Mouse (Mus musculus) right cerebral cortex, adult 18-20 months (tissue): ENCODE data around the gene Fam8a1.

Source experiments
- DNase-seq: peaks from one replicate; pipeline ENCODE4 v3.0.0; 2022; ENCODE audit warnings: mixed read lengths

The Fam8a1 gene

DNA sequence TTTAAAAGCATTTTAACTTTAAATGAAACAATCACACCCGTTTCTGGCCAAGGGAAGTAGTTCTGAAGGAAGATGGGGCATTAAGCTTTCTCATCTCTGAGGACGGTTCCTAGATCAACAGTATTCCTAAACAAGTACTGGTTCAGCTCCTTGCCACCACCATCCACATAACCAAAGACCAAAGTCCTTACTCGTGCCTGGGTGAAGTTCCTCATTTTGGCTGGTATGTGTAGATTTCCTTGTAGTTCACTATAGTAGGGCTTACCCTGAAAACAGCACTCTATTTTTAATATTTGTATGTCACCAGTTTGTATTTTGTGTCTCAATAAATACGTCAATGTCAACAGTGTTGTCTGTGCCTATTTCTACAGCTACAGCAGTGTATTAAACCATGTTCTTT lies 8.4 kb downstream of the Fam8a1 start:
- no peak for DNase-seq

DNA sequence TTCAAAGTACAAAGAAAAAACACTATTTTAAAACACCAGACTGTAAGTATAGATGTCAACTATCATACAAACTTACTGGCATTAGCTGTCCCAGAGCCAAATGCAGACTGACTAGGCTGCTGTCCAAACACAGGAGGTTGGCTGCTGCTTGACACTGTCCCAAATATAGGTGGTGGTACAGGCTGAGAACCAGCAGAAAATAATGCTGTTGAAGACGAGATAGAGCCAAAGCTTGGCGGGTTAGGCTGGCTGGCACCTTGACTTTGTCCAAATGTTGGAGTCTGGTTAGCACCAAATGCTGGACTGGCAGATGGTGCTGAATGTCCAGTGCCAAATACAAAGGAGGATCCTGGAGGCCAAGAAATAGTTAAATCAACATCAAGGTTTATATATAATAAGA lies 13.6 kb downstream of the Fam8a1 start:
- no peak for DNase-seq

DNA sequence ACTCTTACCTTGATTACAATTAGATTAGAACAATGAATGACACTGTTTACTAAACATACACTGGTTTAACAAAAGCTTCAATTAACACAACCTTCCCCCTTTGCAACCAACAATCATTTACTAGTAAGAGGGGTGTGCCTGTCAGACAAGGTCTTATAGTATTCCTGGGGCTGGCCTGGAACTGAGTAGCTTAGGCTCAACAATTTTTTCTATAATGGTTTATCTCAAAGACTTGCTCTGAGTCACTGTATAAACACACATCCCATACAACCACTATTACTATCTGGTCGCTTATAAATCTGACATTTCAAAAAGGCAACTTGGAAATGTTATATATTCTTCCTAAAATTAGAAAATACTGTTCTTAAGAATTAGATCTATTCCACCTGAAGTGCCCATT lies 14.0 kb downstream of the Fam8a1 start:
- DNase-seq, result no peak

DNA sequence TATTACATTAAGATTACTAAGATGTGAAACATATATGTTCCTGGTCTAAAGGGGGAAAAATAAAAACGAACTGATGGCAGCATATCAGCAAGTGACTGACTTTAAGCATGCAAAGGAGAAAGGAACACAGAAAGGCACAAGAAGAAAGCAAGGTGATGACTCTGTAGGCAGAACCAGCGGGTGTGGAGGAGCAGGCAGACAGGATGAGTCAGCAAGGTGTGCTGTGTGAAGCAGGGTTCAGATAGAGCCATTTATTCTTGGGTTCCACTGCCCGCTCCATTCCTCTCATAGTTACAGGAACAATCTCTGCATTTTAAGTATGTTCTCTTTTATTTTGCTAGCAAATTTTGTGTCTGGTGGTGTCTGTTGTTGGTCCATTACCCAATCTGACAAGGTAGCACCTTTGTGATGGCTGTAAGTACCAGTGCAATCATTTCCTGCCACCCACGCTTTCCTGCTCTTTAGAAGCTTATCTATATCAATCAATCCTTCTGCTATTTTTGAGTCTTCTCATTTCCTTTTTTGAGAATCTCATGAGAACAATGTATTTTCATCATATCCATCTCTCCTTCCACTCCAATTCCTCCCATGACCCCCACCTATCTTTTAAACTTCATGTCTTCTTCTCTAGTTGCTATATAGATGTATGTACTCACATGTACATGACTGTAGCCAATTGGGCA lies 21.4 kb downstream of the Fam8a1 start:
- DNase-seq, result no peak

DNA sequence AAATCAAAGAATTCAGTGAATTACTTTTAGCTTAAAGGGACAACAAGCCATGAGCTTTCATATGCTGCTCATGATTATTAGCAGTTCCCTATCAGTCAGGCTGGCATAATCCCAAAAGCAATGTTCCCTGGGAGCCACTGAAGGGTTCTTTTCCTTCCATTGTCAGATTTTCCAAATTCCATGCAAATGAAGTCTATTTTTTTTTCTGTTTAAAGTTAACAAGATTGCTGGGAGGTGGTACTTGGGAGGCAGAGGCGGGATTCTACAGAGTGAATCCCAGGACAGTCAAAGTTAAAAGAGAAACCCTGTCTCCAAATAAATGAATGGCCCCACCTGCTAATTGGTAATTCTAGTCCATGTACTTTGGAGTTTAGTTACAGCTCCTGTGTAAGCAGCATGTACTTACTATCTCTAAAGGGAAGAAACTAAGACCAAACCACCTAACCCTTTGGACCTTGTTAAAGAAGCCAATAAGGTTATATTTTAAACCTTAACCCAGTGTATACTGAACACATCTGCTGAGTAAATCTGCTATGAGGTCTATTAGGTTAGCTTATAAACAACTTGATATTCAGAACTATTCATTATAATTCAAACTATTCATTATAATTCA lies 26.1 kb downstream of the Fam8a1 start:
- DNase-seq, result no peak

DNA sequence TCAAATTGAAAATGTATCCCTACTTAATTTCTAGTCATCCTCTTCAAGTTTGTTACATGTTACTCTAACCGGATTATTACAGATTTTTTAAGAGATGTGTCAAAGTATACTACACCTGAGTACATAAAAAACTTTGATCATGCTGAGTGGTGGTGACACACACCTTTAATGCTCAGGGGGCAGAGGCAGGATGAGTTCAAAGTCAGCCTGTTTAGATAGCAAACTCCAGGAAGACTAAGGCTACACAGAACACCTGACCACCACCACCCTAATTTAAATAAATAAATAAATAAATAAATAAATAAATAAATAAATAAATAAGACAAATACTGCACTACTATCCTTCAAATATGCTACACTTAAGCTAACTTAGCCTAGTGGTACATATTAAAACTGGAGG lies 26.6 kb downstream of the Fam8a1 start:
- no peak for DNase-seq

DNA sequence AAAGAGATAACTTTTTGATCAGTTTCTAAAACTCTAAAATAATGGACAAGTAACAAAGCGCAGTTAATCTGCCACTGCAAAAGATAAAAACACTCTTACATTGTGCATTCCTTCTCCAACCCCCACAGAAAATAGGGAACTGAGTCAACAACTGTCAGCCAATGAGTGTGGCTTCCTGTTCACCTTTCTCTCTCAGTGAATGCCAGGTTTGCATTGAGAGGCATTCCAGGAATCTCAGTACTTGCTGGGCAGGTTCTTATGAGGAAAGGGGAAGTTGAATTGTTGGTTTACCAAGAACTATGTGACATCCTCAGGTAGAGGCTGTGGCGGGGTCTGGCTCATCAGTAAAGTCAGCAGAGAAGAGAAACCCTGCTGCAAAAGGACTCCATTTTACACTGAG lies 27.5 kb downstream of the Fam8a1 start:
- no peak for DNase-seq

DNA sequence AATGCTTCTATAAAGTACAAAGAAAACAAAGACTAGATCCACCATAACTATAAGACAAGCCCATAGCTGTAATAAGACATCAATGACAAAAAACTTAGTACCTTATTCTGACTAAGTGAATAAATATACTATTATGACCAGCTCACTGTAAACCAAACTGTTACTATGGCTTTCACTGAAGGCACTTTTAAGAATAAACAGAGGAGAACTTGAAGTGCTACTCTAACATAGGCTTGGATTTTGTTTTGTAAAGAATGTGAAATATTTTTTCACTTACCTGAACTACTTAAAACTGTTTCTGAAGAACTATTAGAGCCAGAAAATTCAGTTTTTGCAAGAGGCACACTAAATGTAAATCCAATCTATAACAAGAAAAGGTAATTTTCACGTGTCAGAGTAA lies 30.1 kb downstream of the Fam8a1 start:
- no peak for DNase-seq

DNA sequence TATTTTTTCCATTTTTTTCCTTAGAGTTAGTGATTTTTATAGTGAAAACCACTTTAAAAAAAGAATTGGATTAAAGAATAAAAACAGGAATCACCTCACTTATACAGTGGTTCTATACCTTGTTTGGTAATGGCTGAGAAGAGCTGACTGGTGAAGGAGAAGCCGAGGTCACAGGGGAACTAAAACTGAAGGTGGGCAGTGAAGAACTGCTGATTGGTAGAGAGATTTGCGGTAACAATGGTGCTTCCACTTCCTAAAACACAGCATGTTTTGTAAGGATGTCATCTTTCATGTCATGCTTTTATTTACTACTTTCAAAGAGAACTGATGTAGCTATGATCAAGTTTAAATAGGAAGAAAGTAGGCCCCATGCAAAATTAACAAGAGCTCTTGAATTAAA lies 32.2 kb downstream of the Fam8a1 start:
- DNase-seq, result no peak

DNA sequence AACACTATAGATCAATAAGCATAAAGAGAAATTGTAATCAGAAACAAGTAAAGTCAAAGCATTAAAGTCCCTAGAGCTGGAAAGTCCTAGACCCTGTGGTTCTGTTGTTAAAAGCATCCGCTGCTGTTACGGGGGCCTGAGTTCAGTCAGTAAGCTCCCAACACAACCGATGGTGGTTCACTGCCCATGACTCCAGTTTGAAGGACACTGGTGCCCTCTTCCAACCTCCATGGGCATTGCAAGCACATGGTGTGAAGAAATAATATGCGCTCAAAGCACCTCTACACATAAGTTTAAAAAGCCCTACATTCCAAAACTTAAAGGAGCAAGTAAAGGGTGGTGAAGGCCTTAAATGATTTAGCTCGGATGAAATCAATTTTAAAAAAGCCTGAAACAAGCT lies 33.8 kb downstream of the Fam8a1 start:
- DNase-seq, result no peak

DNA sequence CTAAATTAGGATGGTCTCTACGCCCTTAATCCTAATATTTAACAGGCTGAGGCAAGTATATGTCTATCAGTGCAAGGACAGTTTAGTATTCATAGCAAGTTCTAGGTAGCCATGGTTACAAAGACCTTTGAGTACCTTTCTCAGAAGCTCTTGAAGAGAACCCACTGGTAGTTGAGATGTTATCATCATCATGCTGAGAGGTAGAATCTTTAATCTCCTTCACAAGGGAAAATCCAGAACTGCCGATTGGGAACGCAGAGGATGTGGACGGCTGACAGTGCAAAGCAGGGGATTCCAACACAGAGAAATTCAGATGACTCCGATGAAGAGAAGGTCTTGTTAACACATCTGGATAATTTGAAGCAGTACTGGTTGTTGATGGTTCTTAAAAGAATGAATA lies 44.2 kb downstream of the Fam8a1 start:
- DNase-seq, result no peak

DNA sequence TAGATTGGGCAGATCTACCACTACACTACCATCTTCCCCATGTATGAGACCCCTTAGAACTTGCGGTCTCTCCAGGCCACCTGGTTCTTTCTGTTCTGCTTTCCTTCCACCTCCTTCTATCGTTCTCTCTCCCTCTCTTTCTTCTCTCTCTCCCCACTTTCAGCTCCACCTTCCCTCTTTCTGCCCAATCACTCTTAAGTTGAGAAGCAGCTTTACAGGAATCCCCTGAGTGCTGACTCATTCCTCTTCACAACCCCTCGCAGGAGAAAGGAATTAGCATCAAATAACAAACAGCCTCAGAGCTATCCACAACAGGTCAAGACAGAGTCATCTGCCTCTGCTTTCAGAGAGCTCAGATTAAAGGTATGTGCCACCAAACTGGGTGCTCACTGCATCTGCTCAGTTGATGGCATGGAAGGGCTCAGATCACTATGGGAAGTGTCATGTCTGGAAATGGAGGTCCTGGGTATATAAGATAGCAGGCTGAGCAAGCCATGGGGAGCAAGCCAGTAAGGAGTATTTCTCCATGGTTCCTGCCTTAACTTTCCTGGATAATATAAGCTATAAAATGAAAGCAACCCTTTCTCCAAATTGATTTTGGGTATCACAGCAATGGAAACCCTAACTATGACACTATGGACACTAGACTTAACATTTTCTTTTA lies 46.8 kb downstream of the Fam8a1 start:
- no peak for DNase-seq

DNA sequence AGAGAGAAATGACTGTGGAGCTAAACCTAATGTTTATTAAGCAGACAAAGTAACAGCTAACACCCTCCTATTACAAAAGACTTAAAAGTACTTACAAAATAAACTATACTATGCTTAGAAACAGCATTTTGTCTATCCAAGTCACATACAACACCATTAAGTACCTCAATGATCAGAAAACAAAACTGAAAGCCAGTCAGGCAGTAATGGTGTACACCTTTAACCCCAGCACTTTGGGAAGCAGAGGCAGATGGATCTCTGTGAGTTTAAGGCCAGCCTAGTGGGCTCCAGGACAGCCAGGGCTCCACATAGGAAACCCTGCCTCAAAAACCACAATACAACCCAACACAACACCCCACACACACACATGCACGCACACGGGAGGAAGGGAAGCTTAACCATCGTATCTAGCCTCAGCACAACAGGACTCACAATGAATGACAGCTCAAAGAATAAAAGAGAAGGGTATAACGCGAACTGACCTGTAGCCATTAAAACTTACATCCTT lies 49.6 kb downstream of the Fam8a1 start:
- DNase-seq, result no peak

DNA sequence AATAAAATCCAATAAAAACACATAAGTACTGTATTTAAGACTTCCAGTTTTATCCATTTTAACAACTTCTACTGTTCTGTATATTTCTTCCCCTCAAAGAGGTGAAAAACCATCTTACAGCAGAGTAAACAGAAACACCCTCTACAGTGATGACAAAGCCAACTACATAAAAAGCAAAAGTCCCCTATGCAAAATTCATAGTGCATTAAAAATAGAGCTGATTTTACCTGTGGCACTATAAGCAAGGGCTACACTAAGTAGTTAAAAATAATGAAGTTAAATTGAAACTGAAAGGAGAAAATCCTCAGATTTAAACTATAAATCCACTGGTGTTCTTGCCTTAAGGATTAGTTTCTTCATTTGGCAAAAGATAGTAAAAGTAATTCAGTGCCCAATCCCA lies 51.7 kb downstream of the Fam8a1 start:
- DNase-seq, result no peak

DNA sequence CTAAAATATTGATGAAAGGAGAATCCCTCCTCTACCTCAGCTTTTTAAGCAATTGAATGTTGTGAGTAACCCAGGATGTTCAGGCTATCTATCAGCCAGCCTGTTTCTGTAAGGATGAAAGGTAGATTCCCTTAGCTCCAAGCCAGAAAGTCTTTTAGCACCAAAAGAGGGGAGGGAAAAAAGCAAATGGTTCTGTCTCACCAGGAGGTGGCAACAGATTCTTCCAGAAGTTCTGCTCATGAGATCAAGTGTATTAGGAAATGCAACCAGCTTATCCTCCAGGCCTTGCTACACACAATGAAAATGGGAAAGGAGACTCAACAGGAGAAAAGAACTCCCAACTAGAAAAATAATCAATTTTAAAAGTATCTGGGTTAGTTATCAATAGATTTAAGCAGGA lies 55.0 kb downstream of the Fam8a1 start:
- no peak for DNase-seq

DNA sequence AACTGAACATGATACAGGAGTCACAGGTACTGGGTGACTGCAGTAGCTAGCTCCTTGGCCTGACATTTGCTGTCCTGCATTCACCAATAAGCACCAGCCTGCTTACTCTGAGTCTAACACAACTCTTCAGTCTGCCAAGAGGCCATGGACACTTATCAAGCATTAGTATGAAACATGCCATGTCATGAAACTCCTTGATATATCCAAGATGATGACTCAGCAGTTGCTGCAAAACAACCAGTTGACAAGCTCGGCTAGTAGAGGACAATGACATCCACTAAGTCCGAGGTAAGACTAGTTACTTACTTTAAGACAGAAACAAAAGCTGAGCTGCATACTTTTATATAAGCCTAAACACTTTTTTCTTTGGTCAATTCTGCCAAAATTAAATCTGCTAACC lies 55.9 kb downstream of the Fam8a1 start:
- DNase-seq, result no peak

DNA sequence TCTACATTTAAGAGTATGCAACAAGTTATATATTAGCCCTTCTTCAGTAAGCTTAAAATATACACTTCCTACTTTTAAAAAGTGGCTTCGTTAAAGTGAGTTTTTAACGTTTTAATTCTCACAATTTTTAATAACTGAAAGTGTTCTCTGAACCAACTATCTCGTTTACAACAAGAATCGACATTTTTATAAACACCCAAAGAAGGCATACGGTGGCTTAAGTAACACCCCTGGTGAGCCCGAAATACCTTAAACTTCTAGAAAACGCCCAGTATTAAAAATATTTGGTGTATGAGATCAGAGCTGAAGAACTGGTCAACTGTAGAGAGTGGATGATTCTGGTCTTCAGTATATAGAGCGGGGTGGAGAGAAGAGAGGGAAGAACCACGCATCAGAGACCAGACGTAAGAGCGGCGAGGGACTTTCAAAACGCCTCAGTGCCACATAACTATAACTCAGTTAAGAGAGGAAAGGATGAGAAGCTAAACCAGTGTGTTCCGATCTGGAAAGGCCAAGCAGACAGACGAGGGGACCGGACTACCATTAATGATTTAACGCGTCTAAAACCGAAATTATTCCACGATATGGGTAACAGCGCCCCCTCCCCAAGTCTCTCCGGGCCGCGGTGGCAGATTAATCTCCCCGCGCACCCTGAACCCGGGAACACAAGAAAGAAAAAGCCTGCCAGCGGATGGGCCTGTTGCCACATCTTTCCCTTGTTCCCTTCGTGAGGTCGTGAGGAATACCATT lies 57.1 kb downstream of the Fam8a1 start:
- DNase-seq, result no peak

DNA sequence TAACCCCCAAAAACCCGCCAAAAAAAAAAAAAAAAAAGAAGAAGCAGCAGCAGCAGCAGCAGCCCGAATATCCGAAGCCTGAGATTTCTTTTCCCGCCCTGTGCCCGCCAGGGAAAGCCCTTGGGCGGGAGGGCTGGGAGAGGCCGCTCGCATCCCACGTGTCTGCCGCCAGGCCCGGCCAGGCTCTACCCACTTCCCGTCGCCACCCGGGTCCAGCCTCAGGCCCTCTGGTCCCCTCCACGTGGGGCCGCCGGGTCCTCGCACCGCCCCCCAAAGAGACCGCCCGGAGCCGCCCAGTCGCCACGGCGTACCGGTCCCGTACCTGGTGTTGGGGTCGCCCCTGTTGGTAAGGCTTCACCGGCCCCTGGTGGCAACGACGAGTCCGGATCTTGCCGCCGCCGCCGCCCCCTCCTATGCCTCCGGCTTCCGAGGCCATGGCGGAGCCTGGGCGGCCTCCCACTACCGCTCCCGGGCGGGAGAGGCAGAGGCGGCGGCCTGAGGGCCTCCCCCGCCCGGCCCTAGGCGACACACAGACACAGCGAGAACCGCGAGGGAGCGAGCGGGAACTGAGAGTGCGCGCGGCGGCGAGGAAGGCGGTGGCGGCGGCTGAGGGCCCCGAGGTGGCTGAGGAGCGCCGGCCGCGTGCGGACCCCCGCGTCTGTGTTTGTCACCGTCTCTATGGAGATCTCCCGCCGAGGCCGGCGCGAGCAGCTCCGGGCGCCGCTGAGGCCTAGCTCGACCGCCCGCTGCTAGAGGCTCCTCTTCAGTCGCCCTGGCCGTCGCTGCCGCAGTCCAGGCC lies 57.9 kb downstream of the Fam8a1 start:
- DNase-seq, result peak; percentile 45
